Mouse (Mus musculus): Measurements from ENCODE around the gene Cep95.

The Cep95 gene

DNA sequence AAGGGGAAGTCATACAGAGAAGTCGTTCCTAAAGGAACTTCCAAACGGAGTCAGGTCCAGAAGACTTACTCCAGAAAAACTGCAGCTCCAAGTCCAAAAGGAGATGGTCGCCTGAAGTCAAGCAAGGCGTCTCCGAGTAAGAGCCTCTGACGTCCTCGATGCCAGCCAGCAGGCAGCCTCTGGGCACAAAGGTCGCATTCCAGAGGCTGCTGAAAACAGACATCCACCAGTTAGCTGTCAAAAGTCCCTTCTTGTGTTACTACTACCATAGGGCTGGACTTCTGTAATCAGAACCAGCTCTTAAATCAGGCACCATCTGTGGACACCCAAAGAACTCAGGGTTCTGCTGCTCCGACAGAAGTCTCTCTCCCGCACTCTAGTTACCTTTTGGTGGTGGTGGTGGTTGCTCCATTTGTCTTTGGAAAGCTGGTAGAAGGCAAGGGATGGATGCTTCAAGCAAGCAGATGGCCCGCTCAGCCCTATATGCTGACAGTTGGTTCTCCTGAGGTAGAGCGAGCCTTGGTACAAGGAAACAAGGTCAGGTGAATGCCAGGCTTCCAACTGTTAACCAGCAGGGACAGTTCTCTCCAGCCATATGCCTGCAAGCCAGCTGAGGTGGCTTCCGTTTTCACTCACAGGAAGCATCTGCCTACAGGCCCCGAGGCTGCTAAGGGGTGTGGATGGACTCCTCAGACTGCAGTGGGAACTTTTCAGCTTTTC, 25.7 kb downstream of the Cep95 start:
- no peak for DNase-seq (ENCODE audit: low spot score in 2 of 2)

DNA sequence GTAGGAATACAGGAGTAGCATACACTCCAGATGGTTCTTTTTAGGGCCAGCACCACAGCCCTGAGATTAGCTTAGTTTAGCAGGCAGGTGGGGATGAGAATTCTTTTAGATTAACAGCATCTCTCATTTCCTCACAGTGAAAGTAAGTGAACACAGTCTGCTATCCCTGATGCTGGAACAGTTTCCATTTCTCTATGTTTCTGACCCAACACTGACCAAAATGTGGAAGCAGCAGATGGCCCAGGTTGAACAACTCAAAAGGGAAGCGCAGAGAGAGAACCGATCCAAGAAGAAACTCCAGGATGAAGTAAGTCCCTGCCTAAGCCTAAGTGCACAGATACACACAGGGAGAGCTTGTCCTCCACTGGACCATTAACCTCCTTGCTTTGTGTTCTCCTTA, 26.3 kb downstream of the Cep95 start:
- DNase-seq (ENCODE audit: low spot score in 2 of 2) = no peak

DNA sequence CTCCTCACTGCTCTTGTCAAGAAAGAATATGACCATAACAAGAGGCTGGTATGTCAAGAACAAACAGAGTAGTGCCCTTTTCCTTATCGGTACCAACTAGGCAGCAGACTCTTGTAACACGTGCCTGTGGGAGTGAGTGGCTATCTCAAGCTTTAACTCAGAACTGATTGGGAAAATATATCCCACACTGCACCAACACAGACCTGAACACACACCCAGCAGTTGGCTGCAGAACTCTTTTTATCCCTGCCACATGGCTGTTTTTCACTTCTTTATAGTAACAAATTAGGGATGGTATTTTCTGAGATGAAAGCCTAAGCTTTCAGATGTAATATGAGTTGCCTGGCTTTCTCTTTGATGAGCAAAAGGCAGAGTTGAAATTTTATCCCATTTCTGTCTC, 26.7 kb downstream of the Cep95 start:
- DNase-seq (ENCODE audit: low spot score in 2 of 2) = no peak

DNA sequence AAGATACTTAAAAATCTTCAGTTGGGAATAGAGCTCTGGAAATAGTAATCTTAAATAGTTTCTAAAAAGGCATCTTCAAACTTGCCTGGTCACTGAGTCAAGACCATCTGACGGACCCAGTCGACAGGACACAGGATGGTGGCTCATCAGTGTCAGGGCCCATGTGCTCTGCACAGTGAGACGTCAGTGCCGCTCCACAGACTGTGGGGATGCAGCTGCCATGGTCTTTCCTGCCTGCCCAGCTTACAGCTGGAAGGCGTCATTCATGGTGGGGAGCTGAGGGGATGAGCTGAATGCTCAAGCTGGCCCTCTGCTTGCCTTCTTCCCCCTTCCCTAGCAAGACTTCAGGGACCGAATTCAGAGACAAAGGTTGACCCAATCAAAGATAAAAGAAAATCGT, 27.3 kb downstream of the Cep95 start:
- DNase-seq (ENCODE audit: low spot score in 2 of 2) = no peak

DNA sequence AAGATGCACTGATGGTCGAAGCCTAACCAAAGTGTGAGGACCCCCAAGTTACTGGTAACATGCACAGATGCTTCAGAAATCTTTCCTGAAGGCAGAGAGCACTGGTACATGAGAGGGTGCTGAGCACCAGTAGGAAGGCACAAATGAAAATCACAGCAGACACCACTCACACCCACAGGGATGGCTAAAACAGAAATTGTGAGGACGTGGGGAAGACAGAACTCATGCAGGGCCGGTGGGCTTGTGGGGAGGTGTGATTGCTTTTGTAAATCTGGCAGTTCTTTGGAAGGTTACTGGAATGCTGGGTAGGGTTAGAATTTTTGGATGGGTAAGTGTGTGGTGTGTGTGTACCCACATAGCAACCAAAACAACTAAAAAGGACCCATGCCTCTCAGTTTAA, 28.1 kb downstream of the Cep95 start:
- DNase-seq (ENCODE audit: low spot score in 2 of 2) = no peak

DNA sequence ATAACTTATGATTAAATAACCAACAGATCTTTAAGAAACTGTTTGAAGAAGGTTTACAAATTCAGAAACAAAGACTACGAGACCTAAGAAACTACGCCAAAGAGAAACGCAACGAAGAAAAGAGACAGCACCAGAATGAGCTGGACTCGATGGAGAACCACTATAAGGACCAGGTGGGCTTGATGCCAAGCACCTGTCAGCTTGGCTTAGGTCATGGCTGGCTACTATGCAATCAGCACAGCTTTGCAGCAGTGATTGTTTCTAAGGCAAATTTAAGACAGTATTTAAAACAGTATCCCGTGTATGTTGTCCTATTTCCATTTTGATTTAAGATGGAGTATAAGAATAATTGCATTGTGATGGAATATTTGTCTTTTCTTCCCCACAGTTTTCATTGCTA, 28.8 kb downstream of the Cep95 start:
- no peak for DNase-seq (ENCODE audit: low spot score in 2 of 2)

DNA sequence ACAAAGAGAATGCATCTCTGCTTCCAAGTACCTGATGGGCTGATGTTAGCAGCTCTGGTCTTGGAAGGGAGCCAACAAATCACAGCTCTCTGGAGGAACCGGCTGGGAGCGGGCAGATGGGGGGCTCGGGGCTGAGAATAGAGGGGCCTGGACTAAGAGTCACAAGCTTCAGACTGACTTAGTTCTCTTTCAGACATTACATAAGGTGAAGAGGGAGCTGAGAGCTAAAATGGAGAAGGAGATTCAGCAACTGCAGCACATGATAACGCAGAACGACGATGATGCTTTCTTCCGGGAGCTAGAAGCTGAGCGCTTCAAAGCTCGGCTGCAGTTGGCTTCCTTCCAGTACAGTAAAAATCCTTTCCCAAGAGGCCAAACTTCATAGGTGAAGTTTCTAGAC, 29.3 kb downstream of the Cep95 start:
- DNase-seq (ENCODE audit: low spot score in 2 of 2) = no peak

DNA sequence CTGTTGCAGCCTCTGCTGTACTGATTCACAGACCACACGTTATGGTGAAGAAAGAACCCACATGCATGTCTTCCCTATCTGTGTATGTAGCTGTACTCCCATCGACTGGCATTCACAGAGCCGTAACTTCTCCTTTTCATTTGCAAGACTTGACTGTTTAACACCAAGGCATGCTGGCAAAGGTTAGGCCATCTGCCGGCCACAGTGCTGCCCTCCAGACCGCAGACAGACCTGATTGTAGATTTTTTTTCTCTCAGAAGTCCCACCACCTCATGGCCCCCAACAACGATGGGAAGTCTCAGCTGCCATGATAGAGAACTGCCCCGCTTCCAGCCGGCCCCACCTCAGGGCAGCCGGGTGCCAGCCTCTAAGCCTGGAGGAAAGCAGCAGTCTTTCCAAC, 30.5 kb downstream of the Cep95 start:
- no peak for DNase-seq (ENCODE audit: low spot score in 2 of 2)

DNA sequence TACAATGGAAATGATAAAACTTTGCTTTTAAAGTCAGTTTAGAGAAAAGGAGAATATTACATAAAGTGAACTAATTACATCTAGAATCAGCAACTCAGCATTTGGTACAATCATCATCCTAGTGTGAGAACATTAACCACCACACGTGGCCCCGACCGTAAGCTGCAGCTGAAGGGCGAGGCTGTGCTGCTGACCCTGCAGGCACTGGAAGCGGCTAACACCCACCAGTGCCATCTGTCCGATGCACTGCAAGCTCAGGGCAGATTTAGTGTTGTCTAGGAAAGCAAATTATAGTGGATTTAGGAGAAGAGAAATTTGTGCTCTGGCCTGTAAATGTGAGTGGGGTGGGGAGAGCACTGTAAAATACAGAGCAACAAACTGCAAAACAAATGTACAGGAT, 31.2 kb downstream of the Cep95 start:
- DNase-seq (ENCODE audit: low spot score in 2 of 2) = no peak

DNA sequence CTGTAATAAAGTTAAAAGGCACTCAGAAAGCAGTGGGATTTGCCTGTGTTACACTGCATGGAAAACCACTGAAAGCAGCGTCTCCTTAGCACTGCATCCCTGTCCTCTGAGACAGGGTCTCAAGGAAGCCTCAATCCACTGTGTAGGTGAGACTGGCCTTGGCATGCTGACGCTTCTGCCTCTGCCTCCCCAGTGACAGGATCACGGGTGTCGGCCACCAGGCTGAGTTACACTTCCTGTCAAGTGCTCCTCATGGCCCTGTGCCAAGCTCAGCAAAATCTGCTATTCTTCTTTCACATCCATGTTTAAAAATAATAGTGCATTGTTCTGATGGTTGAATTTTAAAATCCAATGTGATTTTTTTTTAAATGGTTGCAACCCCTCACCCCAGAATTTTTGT, 31.9 kb downstream of the Cep95 start:
- no peak for DNase-seq (ENCODE audit: low spot score in 2 of 2)

DNA sequence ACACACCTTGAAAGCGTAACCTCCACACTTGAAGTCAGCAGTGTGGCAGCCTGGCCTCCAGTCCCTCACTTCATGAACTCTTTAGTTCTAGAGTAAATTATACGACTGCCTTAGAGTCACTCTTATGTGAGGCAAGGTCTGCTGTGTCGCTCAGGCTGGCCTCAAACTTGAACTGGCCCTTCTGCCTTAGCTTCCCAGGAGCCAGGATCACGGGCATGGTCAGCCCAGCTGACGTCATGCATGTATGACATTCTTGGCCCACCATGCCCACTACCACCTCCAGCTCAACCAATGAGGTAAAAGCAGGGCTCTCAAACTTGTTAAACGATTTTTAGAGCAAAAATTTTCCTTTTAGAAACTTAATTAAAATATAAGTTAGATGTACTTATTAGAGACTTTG, 32.3 kb downstream of the Cep95 start:
- DNase-seq (ENCODE audit: low spot score in 2 of 2) = no peak

DNA sequence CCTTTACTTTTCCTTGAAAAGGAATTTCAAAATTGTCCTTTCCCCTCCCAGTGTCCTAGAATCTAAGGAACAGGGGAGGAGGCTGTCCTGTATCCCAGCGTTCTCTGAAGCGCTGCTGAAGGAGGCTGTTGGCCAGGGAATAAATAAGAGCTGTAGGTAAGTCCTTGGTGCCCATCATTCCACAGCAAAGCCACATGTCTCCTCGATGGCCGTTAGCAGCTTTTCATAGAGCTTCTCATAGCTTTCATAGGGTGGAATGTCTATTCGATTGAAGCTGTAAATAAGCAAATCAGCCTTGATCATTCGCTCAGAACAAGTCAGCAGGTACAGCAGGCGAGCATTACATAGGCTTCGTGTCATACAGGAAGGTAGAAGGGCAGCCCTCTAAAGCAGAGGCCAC, 33.4 kb downstream of the Cep95 start:
- DNase-seq (ENCODE audit: low spot score in 2 of 2) = no peak

DNA sequence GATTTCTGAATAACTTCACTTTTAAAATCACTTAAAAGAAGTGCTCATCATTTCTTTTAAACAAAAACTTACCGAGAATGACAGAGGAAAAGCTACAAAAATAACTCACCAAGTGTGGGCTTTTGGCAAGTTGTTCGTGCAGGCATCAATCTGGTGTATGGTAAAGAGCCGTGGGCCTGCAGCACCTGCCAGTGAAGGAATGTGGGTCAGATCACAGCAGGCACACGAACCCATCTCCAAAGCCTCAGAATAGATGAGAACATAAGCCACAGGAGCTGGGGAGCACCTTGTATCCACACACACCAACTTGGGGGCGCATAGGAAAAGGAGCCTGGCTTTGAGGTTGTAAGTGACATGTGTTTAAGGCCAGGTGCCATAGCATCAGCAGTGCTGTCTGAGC, 33.9 kb downstream of the Cep95 start:
- DNase-seq (ENCODE audit: low spot score in 2 of 2) = no peak

DNA sequence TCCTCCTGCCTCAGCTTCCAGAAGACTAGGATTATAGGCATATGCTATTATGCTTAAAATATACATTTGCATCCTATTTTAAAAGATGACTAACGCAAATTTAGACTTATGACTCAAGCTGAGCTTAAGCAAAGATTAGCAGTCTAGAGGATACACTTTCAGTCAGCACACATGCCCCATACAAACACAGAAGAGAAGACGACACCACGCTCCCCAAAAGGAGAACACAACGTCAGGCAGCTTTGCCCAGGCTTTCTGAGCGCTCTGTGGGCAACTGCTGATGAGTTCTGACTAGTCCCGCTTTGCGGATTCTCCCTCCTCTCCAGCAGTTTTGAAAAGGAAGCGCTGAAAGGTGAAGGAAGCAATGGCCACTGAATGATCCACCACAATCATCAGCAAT, 34.7 kb downstream of the Cep95 start:
- DNase-seq (ENCODE audit: low spot score in 2 of 2) = no peak

DNA sequence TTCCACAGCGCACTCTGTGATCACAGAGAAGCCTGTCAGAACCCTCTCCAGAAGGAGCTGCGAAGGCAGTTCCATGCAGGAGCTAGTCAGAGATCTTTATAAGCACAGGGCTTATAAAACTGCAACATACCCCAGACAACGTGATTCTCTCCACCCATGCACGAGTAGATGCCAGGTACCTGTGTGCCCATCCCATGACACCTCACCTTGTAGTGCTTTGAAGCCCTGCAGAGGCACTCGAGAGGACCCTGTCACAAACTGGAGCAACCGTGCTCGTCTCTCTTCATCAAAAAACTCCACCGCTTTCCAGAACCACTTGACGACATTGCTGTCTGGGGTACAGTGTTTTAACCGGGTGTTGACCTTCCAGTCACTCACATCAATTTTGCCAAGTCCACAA, 35.4 kb downstream of the Cep95 start:
- DNase-seq (ENCODE audit: low spot score in 2 of 2) = no peak

DNA sequence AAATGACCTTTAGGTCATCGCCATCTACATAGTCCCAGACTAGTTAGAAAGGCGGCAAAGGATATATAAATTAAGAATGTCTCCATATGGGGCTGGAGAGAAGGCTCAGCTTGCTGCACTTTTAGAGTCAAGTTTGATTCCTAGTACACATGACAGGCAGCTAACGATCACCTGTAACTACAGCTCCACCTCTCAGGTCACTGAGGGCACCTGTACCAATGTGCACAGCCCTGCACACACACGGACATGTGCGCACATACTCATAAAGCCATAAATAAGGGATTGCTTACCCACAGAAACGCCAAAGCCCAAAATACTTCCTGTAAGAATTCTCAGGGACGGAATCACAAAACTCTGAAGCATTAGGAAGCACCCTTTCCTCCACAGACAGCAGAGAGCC, 39.0 kb downstream of the Cep95 start:
- DNase-seq (ENCODE audit: low spot score in 2 of 2) = no peak

DNA sequence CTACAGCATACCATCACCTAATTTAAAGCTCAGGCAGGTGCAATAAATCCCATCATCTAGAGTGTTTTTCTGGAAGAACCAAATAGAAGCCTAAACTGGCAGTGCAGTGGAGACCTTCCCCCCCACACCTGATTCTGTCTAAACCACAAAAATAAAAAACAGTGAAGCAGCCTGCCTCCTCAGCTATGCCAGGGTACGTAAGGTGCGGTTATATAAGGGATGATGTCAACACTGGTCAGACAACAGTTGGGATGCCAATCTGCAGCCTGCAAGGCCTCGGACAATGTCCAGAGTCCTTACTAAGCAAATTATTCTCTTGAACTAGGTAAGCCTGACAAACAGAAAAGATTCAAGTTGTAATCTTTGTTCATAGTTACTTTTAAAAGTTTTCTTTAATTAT, 53.0 kb downstream of the Cep95 start:
- no peak for DNase-seq (ENCODE audit: low spot score in 2 of 2)

DNA sequence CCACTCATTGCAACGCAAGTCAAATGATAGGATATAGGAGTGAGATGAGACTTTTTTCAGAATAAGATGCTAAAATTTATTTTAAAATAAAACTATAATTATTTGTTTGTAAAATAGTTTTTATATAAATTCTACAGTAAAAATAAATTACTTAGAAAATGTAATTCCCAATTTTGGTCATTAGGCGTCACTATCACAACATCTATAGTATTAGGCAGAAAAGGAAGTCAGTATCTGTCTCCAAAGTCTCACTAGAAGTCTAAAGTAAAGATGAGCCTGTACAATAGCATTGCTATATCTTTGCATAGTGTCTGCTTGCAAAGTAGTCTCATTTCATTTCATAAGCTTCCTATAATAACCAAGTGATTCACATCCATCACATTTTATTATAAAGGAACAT, 62.4 kb downstream of the Cep95 start:
- DNase-seq (ENCODE audit: low spot score in 2 of 2) = no peak
